Mouse (Mus musculus) small intestine, adult 2 months (tissue): Measurements from ENCODE around the gene Qrich2. TPM values are rescaled to one million over a fixed set of nuclear protein-coding genes. Genes with fewer than 3 reads are reported as not detected.
A peak's percentile ranks its signal among the peaks of the same experiment; 100 is the strongest.

Experiments
- H3K27ac ChIP-seq: fragments of 200-500 bp; 2 replicates; pipeline ENCODE4 v1.5.1; 2012; ENCODE audit warnings: low read depth, low read length, control low read depth, inconsistent platforms; ENCODE audit not compliant: insufficient read depth
- H3K27me3 ChIP-seq: fragments of 200-500 bp; 2 replicates; pipeline ENCODE4 v1.6.1; 2012; ENCODE audit warnings: mild to moderate bottlenecking, moderate library complexity, low read length, inconsistent platforms; ENCODE audit not compliant: control insufficient read depth, insufficient read depth
- H3K36me3 ChIP-seq: fragments of 200-500 bp; 2 replicates; pipeline ENCODE4 v1.6.1; 2012; ENCODE audit warnings: mild to moderate bottlenecking, low read length, control low read depth, inconsistent platforms; ENCODE audit not compliant: control insufficient read depth, insufficient read depth
- H3K4me1 ChIP-seq: fragments of 200-500 bp; 2 replicates; pipeline ENCODE4 v1.6.1; 2012; ENCODE audit warnings: low read length, inconsistent platforms, mixed read lengths; ENCODE audit not compliant: control insufficient read depth, insufficient read depth, insufficient read length
- H3K4me3 ChIP-seq: fragments of 200-500 bp; 2 replicates; pipeline ENCODE4 v1.5.1; 2012; ENCODE audit warnings: low read depth, mild to moderate bottlenecking, control low read depth, inconsistent platforms, low read length, moderate library complexity
- CTCF ChIP-seq: fragments of 200-500 bp; IDR thresholded peaks from 2 replicates; pipeline ENCODE4 v1.5.1; 2012; ENCODE audit warnings: low read depth, mild to moderate bottlenecking, control low read depth, inconsistent platforms, low read length, moderate library complexity, mixed read lengths; ENCODE audit not compliant: insufficient replicate concordance, insufficient read length; ENCODE audit errors: extremely low read depth
- POLR2A ChIP-seq: fragments of 200-500 bp; IDR thresholded peaks from 2 replicates; pipeline ENCODE4 v1.6.1; 2012; ENCODE audit warnings: low read depth, mild to moderate bottlenecking, control low read depth, inconsistent platforms, low read length, moderate library complexity
- WGBS: fragments of 180-500 bp; shearing (Covaris S2); methylation state at CpG from one replicate; pipeline ENCODE4 v1.1.7; 2018; 5-methylcytosine and 5-hydroxymethylcytosine counted together
- polyA plus RNA-seq: library from polyadenylated mRNA; depleted of rRNA; stranded (reverse); fragments of >200 nt; gene quantifications from 2 replicates; pipeline ENCODE4 v1.2.3, GENCODE M21; 2012

The Qrich2 gene
- polyA plus RNA-seq, 1 experiment = 0.13 TPM

DNA sequence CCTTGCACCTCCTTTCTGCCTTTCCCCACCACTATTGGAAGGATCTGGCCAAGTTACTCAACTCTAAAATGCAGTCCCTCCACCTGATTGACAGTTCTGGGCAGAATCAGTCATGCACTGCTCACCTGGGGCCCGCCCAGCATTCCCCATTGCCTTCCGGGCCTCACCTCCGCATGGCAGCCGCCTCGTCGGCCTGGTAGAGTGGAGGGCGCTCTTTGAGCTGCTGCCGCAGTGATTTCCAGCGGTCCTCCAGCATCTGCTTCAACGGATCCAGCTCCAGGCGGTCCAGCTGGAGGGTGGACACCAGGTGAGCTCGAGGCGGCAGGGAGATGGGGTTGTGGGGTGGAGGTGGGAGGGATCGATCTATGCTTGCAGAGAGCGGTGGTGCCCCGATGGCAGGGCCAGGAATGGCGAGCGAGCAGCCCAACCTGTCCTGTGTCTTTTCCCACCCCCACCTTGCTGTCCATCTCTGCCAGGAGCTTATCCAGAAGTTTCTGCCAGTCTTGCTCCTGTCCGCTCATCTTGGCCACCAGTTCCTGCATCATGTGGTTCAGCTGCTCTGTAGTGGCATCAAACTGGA is 19.6 kb downstream of the Qrich2 start:
- Histone ChIP-seq H3K36me3 (no peaks in the 10 kb centered on the region), H3K4me3 (peak overlapping the region; percentile 13; the same call in 1 of the 2 replicates)
- 15% methylated on average over 19 of the region's 19 CpGs for WGBS

GRCm38 (mm10) chr11:116445596-116446307 is 20.3 kb downstream of the Qrich2 start:
- H3K36me3 ChIP-seq = no peaks in the 10 kb centered on the region
- 50% methylated on average over 16 of the region's 16 CpGs for WGBS
- peak; percentile 91; the same call in 1 of the 2 replicates for TF ChIP-seq CTCF
- TF ChIP-seq POLR2A = no peak
- H3K4me3 ChIP-seq = no peak overlapping the region
- H3K27ac ChIP-seq = no peak overlapping the region
- peaks cover 8% of the 10 kb centered on the region for H3K4me1 ChIP-seq
- no peaks in the 10 kb centered on the region for H3K27me3 ChIP-seq

More for the DNA sequence above, 19.6 kb downstream of the Qrich2 start:
- no peak for TF ChIP-seq CTCF
- TF ChIP-seq POLR2A = no peak
- Histone ChIP-seq H3K27me3 (no peaks in the 10 kb centered on the region), H3K4me1 (peaks cover 8% of the 10 kb centered on the region), H3K27ac (no peak overlapping the region)

DNA sequence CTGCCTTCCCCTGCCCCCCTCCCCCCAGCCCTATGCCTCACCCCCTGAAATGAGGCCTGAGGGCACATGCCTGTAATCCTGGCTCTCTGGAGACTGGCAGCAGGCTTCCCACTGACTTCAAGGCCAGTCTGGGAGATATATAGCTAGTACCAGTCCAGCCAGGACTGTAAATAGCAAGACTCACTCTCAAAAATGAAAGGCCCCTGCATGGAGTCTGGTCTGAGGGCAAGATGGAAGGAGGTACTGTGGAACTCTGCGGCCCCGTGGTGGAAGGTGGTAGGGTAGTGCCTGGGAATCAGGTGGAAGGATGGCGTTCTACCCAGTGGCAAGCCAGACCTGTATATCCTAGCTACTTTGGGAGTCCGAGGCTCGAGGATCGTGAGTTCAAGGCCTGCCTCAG is 22.1 kb downstream of the Qrich2 start:
- 84% methylated on average over 6 of the region's 6 CpGs for WGBS
- H3K27ac ChIP-seq = no peak overlapping the region
- no peaks in the 10 kb centered on the region for H3K27me3 ChIP-seq
- H3K4me3 ChIP-seq = no peak overlapping the region
- peaks cover 7% of the 10 kb centered on the region for H3K36me3 ChIP-seq
- H3K4me1 ChIP-seq = peaks cover 14% of the 10 kb centered on the region
- TF ChIP-seq POLR2A (no peak), CTCF (no peak)

- no peak for TF ChIP-seq CTCF
- no peak for TF ChIP-seq POLR2A
- 81% methylated on average over 6 of the region's 6 CpGs for WGBS
- H3K27ac ChIP-seq = no peak overlapping the region
- no peak overlapping the region for H3K4me3 ChIP-seq
- H3K36me3 ChIP-seq = peaks cover 8% of the 10 kb centered on the region
- H3K4me1 ChIP-seq = peaks cover 14% of the 10 kb centered on the region
- no peaks in the 10 kb centered on the region for H3K27me3 ChIP-seq
These were observed 22.7 kb downstream of the Qrich2 start for GRCm38 (mm10) chr11:116443311-116443710.

DNA sequence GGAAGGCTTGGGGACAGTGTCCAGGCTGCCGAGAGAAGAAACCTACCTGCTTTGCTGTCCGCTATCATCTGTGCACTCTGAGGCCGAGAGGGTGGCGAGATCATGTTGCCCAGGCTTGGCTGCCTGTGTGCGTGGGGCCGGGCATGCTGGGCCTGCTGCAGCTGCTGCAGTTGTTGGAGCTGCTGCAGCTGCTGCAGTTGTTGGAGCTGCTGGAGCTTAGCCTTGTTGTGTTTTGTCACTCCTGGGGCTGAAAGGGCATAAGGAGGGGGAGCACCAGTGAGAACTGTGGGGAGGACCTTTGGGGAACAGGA is 23.2 kb downstream of the Qrich2 start:
- H3K27me3 ChIP-seq = no peaks in the 10 kb centered on the region
- H3K4me3 ChIP-seq = no peak overlapping the region
- peaks cover 8% of the 10 kb centered on the region for H3K36me3 ChIP-seq
- H3K27ac ChIP-seq = no peak overlapping the region
- H3K4me1 ChIP-seq = peaks cover 14% of the 10 kb centered on the region
- WGBS = 68% methylated on average over 6 of the region's 6 CpGs
- TF ChIP-seq POLR2A = no peak
- no peak for TF ChIP-seq CTCF

DNA sequence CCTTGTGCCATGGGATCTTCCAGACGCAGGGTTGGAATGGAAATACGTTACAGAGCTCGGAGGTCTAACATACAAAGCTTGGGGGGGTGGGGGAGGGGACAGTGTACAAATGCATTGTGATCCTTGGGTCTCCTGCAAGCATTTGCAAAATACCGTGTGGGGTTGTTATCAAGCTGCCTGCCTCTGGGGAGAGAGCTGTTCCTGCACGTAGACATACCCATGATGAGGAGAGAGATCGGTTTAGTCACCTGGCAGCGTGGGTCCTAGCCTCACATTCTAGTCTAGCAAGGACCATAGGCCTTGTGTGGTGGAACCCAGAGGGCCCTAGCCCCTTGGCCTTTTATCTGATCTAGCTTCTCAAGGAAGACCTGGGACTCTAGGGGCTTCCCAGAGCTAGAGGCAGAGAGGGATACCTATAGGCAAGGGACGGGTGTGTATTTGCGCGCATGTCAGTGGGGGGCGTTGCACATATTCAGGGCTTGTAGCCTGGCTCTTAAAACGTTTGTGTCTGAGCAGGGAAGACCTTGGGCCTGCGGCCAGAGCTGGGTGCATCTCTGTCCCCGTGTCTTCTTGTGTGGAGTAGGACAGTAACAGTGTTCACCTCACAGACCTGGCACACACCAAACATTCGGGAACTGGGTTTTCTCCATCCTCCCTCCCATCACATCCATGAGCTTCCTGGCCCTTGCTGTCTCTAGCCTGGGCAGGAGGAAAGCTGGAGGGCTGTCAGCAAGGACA is 23.7 kb downstream of the Qrich2 start:
- no peak for TF ChIP-seq CTCF
- no peak for TF ChIP-seq POLR2A
- Histone ChIP-seq H3K4me3 (no peak overlapping the region), H3K27ac (no peak overlapping the region), H3K27me3 (no peaks in the 10 kb centered on the region), H3K4me1 (peaks cover 18% of the 10 kb centered on the region), H3K36me3 (peaks cover 13% of the 10 kb centered on the region)
- 70% methylated on average over 15 of the region's 15 CpGs for WGBS

DNA sequence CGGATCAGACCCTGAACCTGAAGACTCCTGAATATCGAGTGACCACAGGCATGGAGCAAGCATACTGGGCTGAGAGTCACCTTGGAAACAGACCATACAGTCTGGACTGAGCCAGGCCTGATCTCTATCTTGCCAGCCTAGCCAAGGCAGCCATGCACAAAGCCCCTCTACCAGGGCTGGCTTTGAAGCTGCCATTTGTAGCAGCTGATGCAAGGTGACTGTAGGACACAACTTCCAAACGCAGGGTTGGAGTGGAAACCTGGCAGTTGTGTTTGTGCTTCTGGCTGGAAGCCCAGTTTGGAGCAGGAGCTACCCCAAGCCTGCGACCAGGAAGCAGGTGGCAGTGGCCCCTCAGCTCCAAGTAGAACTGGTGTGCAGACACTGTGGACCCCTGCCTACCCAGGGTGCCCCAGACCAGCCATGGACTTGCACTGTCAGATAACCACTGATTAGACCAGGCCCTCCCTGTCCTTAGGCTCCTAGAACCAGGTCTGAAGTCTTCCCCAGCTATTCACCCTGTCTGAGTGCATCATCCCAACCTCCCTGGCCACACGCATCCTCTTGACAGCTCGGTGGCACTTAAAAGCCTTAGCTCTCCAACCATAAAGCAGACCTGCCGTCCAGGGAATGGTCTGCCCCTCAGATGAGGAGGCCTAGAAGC is 25.5 kb downstream of the Qrich2 start:
- Histone ChIP-seq H3K27me3 (no peaks in the 10 kb centered on the region), H3K4me1 (peaks cover 25% of the 10 kb centered on the region), H3K4me3 (no peak overlapping the region), H3K27ac (no peak overlapping the region), H3K36me3 (peaks cover 25% of the 10 kb centered on the region)
- 51% methylated on average over 7 of the region's 7 CpGs for WGBS
- no peak for TF ChIP-seq POLR2A
- no peak for TF ChIP-seq CTCF
